Mouse (Mus musculus) cerebellum, adult 2 months (tissue): ENCODE measurements around the gene Iqce.

Experiments
- CTCF ChIP-seq: fragments of 200-500 bp; IDR thresholded peaks from 2 replicates; pipeline ENCODE4 v1.5.1; 2011; ENCODE audit warnings: low read depth, mild to moderate bottlenecking, control low read depth, low read length, moderate library complexity, borderline replicate concordance; ENCODE audit not compliant: insufficient read depth
- POLR2A ChIP-seq: fragments of 200-500 bp; IDR thresholded peaks from 2 replicates; pipeline ENCODE4 v1.6.1; 2011; ENCODE audit warnings: low read length, control low read depth, borderline replicate concordance; ENCODE audit not compliant: insufficient read depth

- TF ChIP-seq CTCF (no peak), POLR2A (no peak)
Observed at GRCm38 (mm10) chr5:140612191-140612590, 90.0 kb downstream of the Iqce start.
